Comparison of ENCODE assay signal across 21 mouse cellular contexts in the genomic region with DNA sequence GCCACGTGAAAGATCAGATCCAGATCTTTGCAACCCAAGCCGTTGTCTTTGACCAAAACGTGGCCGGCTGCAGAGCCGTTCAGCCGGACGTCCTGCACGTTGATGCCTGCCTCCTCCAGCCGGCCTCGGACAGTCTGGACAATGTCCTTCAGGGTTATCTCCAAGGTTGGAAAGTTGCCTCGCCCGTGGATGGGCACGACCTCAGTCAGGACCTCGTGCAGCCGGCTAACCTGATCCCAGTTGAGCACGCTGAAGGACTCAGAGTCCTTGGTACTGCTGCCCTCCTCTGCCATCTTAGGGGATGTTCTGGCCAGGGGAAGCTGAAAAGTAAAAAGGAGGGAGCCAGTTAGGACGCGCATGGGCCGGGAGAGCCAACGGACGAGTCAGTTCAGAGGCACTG. TPM values are rescaled to one million over a fixed set of nuclear protein-coding genes. Genes with fewer than 3 reads are reported as not detected.
DNase-seq lines count a peak whose midpoint lies in the region; ATAC-seq lines count a peak whose summit lies in the region.
"Had no signal": no experiment of that assay in that cellular context is flagged by ENCODE, and none has a peak within 500 bp of the region (broad histone marks: within the 10 kb centered on the region; RNA-seq: fewer than 3 reads in every experiment).

No protein-coding gene starts in this region.

- 91% methylated on average over 21 of the region's 21 CpGs for WGBS in hindbrain, embryonic 10.5 days
- 88% methylated on average over 21 of the region's 21 CpGs for WGBS in hindbrain, embryonic 14.5 days

- peaks cover 36% of the 10 kb centered on the region for H3K4me1 ChIP-seq in hindbrain, embryonic 10.5 days (replicated peaks)
- H3K4me1 ChIP-seq in hindbrain, embryonic 14.5 days (replicated peaks; ENCODE audit: control insufficient read depth, insufficient read depth, low read length), result peaks cover 5% of the 10 kb centered on the region; the same call in 1 of the 2 replicates
- H3K4me1 ChIP-seq: embryonic facial prominence, embryonic 12.5 days; forebrain, embryonic 13.5 days; heart, embryonic 15.5 days; intestine, embryonic 15.5 days; limb, embryonic 13.5 days; lung, embryonic 15.5 days had no signal

- H3K4me3 ChIP-seq in hindbrain, embryonic 10.5 days, result no peak overlapping the region
- no peak overlapping the region for H3K4me3 ChIP-seq in hindbrain, embryonic 14.5 days (replicated peaks; ENCODE audit: low read length)
- H3K4me3 ChIP-seq: embryonic facial prominence, embryonic 12.5 days; erythroblast, embryonic 14.5 days; forebrain, embryonic 13.5 days; heart, embryonic 15.5 days; hindbrain, embryonic 12.5 days; intestine, embryonic 15.5 days; limb, embryonic 13.5 days; liver, embryonic 13.5 days; lung, embryonic 15.5 days had no signal

- DNase-seq in hindbrain, embryonic 10.5 days (ENCODE audit: low spot score), result no peak
- DNase-seq in hindbrain, embryonic 14.5 days (ENCODE audit: low spot score), result no peak
- DNase-seq in ovary, adult 18-20 months (ENCODE audit: low spot score), result peak; percentile 58
- no peak for DNase-seq in ovary, postnatal 10 days (ENCODE audit: low spot score)
- DNase-seq in kidney, postnatal 10 days, result peak; percentile 10
- DNase-seq in thymus, postnatal 36 days, result no peak
- DNase-seq: cerebellum, adult 9-10 months; liver, embryonic 13.5 days; lung, postnatal 4 days; spleen, adult 18-20 months had no signal

- no peak overlapping the region for H3K4me2 ChIP-seq in hindbrain, embryonic 14.5 days (replicated peaks)
- H3K4me2 ChIP-seq: embryonic facial prominence, embryonic 12.5 days; forebrain, embryonic 13.5 days; heart, embryonic 15.5 days; hindbrain, embryonic 12.5 days; intestine, embryonic 15.5 days; limb, embryonic 13.5 days; liver, embryonic 13.5 days; lung, embryonic 15.5 days had no signal

- no peak overlapping the region for H3K9ac ChIP-seq in hindbrain, embryonic 14.5 days
- H3K9ac ChIP-seq: embryonic facial prominence, embryonic 12.5 days; forebrain, embryonic 13.5 days; heart, embryonic 15.5 days; hindbrain, embryonic 12.5 days; intestine, embryonic 15.5 days; limb, embryonic 13.5 days; liver, embryonic 13.5 days; lung, embryonic 15.5 days had no signal

- H3K9me3 ChIP-seq in hindbrain, embryonic 10.5 days, result 0 out of 2 replicates have a peak, but pooled peaks cover 2% of the 10 kb centered on the region
- H3K9me3 ChIP-seq in hindbrain, embryonic 14.5 days (ENCODE audit: control insufficient read depth, low read length), result no peaks in the 10 kb centered on the region
- H3K9me3 ChIP-seq: embryonic facial prominence, embryonic 12.5 days; forebrain, embryonic 13.5 days; G1E; heart, embryonic 15.5 days; hindbrain, embryonic 12.5 days; intestine, embryonic 15.5 days; limb, embryonic 13.5 days; liver, embryonic 13.5 days; lung, embryonic 15.5 days had no signal

- peak overlapping the region; percentile 75; the same call in 1 of the 2 replicates for H3K27ac ChIP-seq in hindbrain, embryonic 10.5 days
- no peak overlapping the region for H3K27ac ChIP-seq in hindbrain, embryonic 14.5 days
- H3K27ac ChIP-seq: embryonic facial prominence, embryonic 12.5 days; forebrain, embryonic 13.5 days; heart, embryonic 15.5 days; hindbrain, embryonic 12.5 days; intestine, embryonic 15.5 days; limb, embryonic 13.5 days; liver, embryonic 13.5 days; lung, embryonic 15.5 days had no signal

- H3K27me3 ChIP-seq in hindbrain, embryonic 10.5 days (ENCODE audit: insufficient read depth, poor library complexity, severe bottlenecking), result no peaks in the 10 kb centered on the region
- no peaks in the 10 kb centered on the region for H3K27me3 ChIP-seq in hindbrain, embryonic 14.5 days (ENCODE audit: control insufficient read depth, insufficient read depth, low read length)
- H3K27me3 ChIP-seq: embryonic facial prominence, embryonic 12.5 days; forebrain, embryonic 13.5 days; heart, embryonic 15.5 days; hindbrain, embryonic 12.5 days; intestine, embryonic 15.5 days; limb, embryonic 13.5 days; lung, embryonic 15.5 days had no signal

- peaks cover 6% of the 10 kb centered on the region for H3K36me3 ChIP-seq in hindbrain, embryonic 10.5 days
- no peaks in the 10 kb centered on the region for H3K36me3 ChIP-seq in hindbrain, embryonic 14.5 days (replicated peaks; ENCODE audit: control insufficient read depth, insufficient read depth)
- H3K36me3 ChIP-seq: embryonic facial prominence, embryonic 12.5 days; heart, embryonic 15.5 days; hindbrain, embryonic 12.5 days; intestine, embryonic 15.5 days; lung, embryonic 15.5 days had no signal

- no peak for ATAC-seq in hindbrain, embryonic 14.5 days (ENCODE audit: low FRiP score)
- no peak for ATAC-seq in granulocyte monocyte progenitor cell, adult 5-6 weeks (replicated peaks; ENCODE audit: poor library complexity, severe bottlenecking)
- ATAC-seq: activated CD4-positive, CD25-positive, alpha-beta regulatory T cell, adult 4 months; forebrain, embryonic 13.5 days; intestine, embryonic 15.5 days had no signal

RNA-seq across cellular contexts. Expression of a gene that starts 16.0 kb away (rescaled TPM):
- 2.0 and 2.2 TPM in 2 replicates for polyA plus RNA-seq in hindbrain, embryonic 10.5 days (2016; fragmentation: Nextera tagmentation; extraction: Ambion mirVana)
- 3.2 and 5.7 TPM in 2 replicates for polyA plus RNA-seq in hindbrain, embryonic 14.5 days (2014; fragmentation: Nextera tagmentation; extraction: Ambion mirVana)
- 0.34 TPM in 1 of 2 replicates, not detected in the other for total RNA-seq in granulocyte monocyte progenitor cell, adult 5-6 weeks (2014; fragmentation: Nextera tagmentation)
- 0.36 and 0.47 TPM in 2 replicates for total RNA-seq in granulocyte monocyte progenitor cell, adult 5-6 weeks (2017)

Comparison
In these comparisons a context has a peak if more than half of its experiments do, and no peak if none do; other contexts are left out.
1. DNase-seq: peak in ovary, adult 18-20 months (single experiment) and kidney, postnatal 10 days (single experiment); none in hindbrain, embryonic 10.5 days (single experiment), hindbrain, embryonic 14.5 days (single experiment), ovary, postnatal 10 days (single experiment) and thymus, postnatal 36 days (0 of 2).